Mouse (Mus musculus) C2C12 (cell line): ENCODE measurements around the gene Zfp202.

Source experiments
- CTCF ChIP-seq: IDR thresholded peaks from one replicate; pipeline ENCODE4 v1.5.1; 2011; ENCODE audit not compliant: control insufficient read depth, insufficient read depth, insufficient read length
- MAX ChIP-seq: IDR thresholded peaks from one replicate; pipeline ENCODE4 v1.6.1; 2011; ENCODE audit warnings: mild to moderate bottlenecking, control low read depth
- USF1 ChIP-seq: IDR thresholded peaks from one replicate; pipeline ENCODE4 v1.6.1; 2011; ENCODE audit warnings: low read depth, mild to moderate bottlenecking, control low read depth, moderate library complexity

- TF ChIP-seq CTCF (no peak), USF1 (no peak), MAX (no peak)
Observed at GRCm38 (mm10) chr9:40245974-40246665, 54.0 kb downstream of the Zfp202 start.
